Mouse (Mus musculus): ENCODE results near the gene Slc17a2. TPM values are rescaled to one million over a fixed set of nuclear protein-coding genes. Genes with fewer than 3 reads are reported as not detected.

Slc17a2 gene
- polyA plus RNA-seq (2012; fragmentation: generic; extraction: Trizol): not detected

DNA sequence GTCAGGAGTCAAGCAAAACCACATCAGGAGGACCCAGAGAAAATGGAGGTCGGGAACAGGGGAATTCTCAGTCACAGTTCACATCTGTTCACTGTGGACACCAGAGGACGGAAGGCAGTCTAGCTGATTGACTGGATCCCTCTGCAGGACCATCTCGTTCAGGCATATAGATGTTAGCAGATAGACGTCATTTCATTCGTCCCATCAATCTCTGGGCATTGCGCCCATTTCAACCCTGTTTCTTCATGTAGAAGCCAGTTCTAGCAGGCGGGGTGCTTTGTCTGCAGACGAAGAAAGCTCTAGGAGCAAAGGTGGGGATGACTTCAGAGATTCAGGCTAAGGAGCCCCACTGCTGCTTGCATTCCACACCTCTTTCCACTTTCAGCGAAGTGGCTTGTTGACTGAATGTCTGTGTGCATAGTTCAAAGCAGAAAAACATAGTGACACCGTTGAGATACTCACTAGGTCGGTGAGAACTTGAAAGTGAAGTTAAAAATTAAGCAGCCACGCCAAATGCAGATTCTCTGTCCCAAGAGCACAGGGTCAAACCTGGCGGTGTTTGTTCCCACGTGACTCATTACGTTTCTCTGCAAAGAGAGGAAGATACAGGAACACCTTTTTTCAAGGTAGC lies at the start of gene Slc17a2:
Gene Slc17a2, plus strand, starts transcription at position 572 of the 631 bp plus-strand sequence.
- Histone ChIP-seq H3K27me3 (ENCODE audit: control insufficient read depth, insufficient read depth, insufficient read length) (peaks cover 7% of the 10 kb centered on the region), H3K4me2 (ENCODE audit: low read depth) (no peak within 1 kb of the TSS), H3K36me3 (ENCODE audit: control insufficient read depth, insufficient read depth) (no peaks in the 10 kb centered on the region), H3ac (ENCODE audit: control insufficient read depth, insufficient read length) (no peak within 1 kb of the TSS), H3K4me3 (no peak within 1 kb of the TSS), H3K79me2 (ENCODE audit: control insufficient read depth, insufficient read depth) (no peaks in the 10 kb centered on the region)
- no peak for TF ChIP-seq MYOG (IDR thresholded peaks at IDR 0.05; ENCODE audit: control insufficient read depth in 1 of 3, insufficient read depth in 1 of 3, insufficient read length in 2 of 3, low read depth in 2 of 3)
- no peak for TF ChIP-seq USF1 (IDR thresholded peaks at IDR 0.05; ENCODE audit: low read depth)
- no peak for TF ChIP-seq TCF12 (IDR thresholded peaks at IDR 0.05; ENCODE audit: insufficient read depth, poor library complexity, severe bottlenecking)
- TF ChIP-seq REST (IDR thresholded peaks at IDR 0.05; ENCODE audit: insufficient read depth, insufficient read length): no peak
- TF ChIP-seq MAX (IDR thresholded peaks at IDR 0.05; ENCODE audit: low read depth): no peak
- TF ChIP-seq TCF3 (IDR thresholded peaks at IDR 0.05; ENCODE audit: insufficient read length, low read depth): no peak
- TF ChIP-seq E2F4 (IDR thresholded peaks at IDR 0.05; ENCODE audit: insufficient read depth): no peak
- TF ChIP-seq SRF (IDR thresholded peaks at IDR 0.05; ENCODE audit: control insufficient read depth, insufficient read length, low read depth): no peak
- no peak for TF ChIP-seq CEBPB (IDR thresholded peaks at IDR 0.05; ENCODE audit: insufficient read depth, poor library complexity, severe bottlenecking)
- TF ChIP-seq MYOD1 (IDR thresholded peaks at IDR 0.05; ENCODE audit: control insufficient read depth in 1 of 3, insufficient read length in 2 of 3, low read depth in 2 of 3): no peak
- TF ChIP-seq POLR2AphosphoS2 (IDR thresholded peaks at IDR 0.05; ENCODE audit: insufficient read length, low read depth): no peak
- no peak for TF ChIP-seq POLR2A (IDR thresholded peaks at IDR 0.05; ENCODE audit: insufficient read length, low read depth)

DNA sequence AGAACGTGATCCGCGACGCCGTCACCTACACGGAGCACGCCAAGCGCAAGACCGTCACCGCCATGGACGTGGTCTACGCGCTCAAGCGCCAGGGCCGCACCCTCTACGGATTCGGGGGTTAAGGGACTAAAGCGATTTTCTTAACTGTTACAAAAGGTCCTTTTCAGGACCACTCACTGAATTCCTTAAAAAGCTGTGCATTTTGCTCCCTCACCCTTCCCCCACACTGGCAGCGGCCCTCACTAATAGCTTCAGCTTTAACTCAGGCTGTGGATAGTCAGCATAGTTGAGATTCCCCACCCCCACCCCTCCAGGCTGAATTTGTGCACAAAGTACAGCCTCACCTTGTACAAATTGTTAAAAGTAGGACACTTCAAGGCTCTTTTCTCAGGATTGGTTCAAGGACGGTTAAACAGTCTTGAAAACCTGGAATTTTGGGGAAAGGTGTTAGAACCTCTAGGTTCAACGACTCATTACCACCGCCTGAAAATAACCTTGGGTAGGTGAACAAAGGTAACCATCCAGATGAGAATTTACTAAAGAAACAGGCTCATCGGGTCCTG lies 49.5 kb upstream of the Slc17a2 start:
- no peak overlapping the region for H3K4me3 ChIP-seq
- H3K36me3 ChIP-seq (ENCODE audit: control insufficient read depth, insufficient read depth): no peaks in the 10 kb centered on the region

DNA sequence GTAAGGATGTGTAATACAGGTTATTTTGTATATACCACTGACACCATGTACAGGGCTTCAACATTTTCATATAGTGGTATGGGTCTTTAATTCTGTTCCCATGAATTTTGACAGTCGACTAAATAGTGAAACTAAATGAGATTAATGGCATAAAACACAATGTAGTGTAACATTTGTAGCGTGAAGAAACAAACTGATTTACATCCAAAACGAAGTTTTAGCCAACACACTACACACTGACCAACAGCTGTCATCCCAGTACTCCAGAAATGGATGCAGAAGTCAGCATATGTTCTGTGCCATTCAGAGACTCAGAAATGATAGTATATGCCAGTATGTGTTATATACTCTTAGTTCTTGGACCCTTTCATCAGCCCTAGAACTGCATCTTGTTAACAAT lies 48.9 kb upstream of the Slc17a2 start:
- Histone ChIP-seq H3ac (ENCODE audit: control insufficient read depth, insufficient read length) (no peak overlapping the region), H3K27me3 (ENCODE audit: control insufficient read depth, insufficient read depth, insufficient read length) (no peaks in the 10 kb centered on the region), H3K4me3 (no peak overlapping the region), H3K36me3 (ENCODE audit: control insufficient read depth, insufficient read depth) (no peaks in the 10 kb centered on the region), H3K79me2 (ENCODE audit: control insufficient read depth, insufficient read depth) (no peaks in the 10 kb centered on the region), H3K4me2 (ENCODE audit: low read depth) (peak overlapping the region; percentile 75)
- TF ChIP-seq USF1 (IDR thresholded peaks at IDR 0.05; ENCODE audit: low read depth): no peak
- no peak for TF ChIP-seq POLR2A (IDR thresholded peaks at IDR 0.05; ENCODE audit: insufficient read length, low read depth)
- TF ChIP-seq CEBPB (IDR thresholded peaks at IDR 0.05; ENCODE audit: insufficient read depth, poor library complexity, severe bottlenecking): no peak
- TF ChIP-seq TCF3 (IDR thresholded peaks at IDR 0.05; ENCODE audit: insufficient read length, low read depth): no peak

More for the DNA sequence above, 49.5 kb upstream of the Slc17a2 start:
- Histone ChIP-seq H3K27me3 (ENCODE audit: control insufficient read depth, insufficient read depth, insufficient read length) (no peaks in the 10 kb centered on the region), H3K79me2 (ENCODE audit: control insufficient read depth, insufficient read depth) (no peaks in the 10 kb centered on the region), H3ac (ENCODE audit: control insufficient read depth, insufficient read length) (no peak overlapping the region), H3K4me2 (ENCODE audit: low read depth) (peak overlapping the region; percentile 75)
- TF ChIP-seq POLR2AphosphoS2 (IDR thresholded peaks at IDR 0.05; ENCODE audit: insufficient read length, low read depth): peak; percentile 90
- TF ChIP-seq CEBPB (IDR thresholded peaks at IDR 0.05; ENCODE audit: insufficient read depth, poor library complexity, severe bottlenecking): no peak
- TF ChIP-seq MAX (IDR thresholded peaks at IDR 0.05; ENCODE audit: low read depth): no peak
- no peak for TF ChIP-seq TCF12 (IDR thresholded peaks at IDR 0.05; ENCODE audit: insufficient read depth, poor library complexity, severe bottlenecking)
- TF ChIP-seq SRF (IDR thresholded peaks at IDR 0.05; ENCODE audit: control insufficient read depth, insufficient read length, low read depth): no peak
- no peak for TF ChIP-seq USF1 (IDR thresholded peaks at IDR 0.05; ENCODE audit: low read depth)
- TF ChIP-seq POLR2A (IDR thresholded peaks at IDR 0.05; ENCODE audit: insufficient read length, low read depth): peak; percentile 69
- no peak for TF ChIP-seq MYOD1 (IDR thresholded peaks at IDR 0.05; ENCODE audit: control insufficient read depth in 1 of 3, insufficient read length in 2 of 3, low read depth in 2 of 3)
- TF ChIP-seq E2F4 (IDR thresholded peaks at IDR 0.05; ENCODE audit: insufficient read depth): no peak
- TF ChIP-seq MYOG (IDR thresholded peaks at IDR 0.05; ENCODE audit: control insufficient read depth in 1 of 3, insufficient read depth in 1 of 3, insufficient read length in 2 of 3, low read depth in 2 of 3): no peak

DNA sequence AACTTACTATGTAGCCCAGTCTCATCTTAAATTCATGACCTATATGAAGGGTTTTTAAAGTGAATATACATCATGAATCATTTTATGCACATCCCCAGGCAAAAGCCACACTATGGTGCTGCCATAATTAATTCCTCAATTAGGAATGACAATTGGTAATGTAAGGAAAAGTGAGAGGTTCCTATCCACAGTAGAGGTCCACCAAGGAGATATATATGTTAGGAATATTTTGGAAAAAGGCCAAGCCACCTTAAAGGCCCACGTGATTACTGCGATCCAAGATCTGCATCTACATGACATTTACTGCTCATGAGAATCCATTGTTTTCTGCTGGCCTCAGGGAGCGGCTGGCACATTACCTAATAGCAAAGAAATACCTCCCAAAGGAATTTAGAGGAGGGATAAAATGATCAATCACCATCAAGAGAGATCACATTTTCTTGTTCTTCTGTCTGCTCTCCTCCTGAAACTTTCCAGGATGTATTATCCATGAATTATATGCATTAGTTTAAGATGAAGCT lies 47.5 kb upstream of the Slc17a2 start:
- TF ChIP-seq USF1 (IDR thresholded peaks at IDR 0.05; ENCODE audit: low read depth): no peak
- TF ChIP-seq REST (IDR thresholded peaks at IDR 0.05; ENCODE audit: insufficient read depth, insufficient read length): no peak
- no peak for TF ChIP-seq MYOG (IDR thresholded peaks at IDR 0.05; ENCODE audit: control insufficient read depth in 1 of 3, insufficient read depth in 1 of 3, insufficient read length in 2 of 3, low read depth in 2 of 3)
- Histone ChIP-seq H3K4me2 (ENCODE audit: low read depth) (peak overlapping the region; percentile 96), H3K36me3 (ENCODE audit: control insufficient read depth, insufficient read depth) (no peaks in the 10 kb centered on the region), H3K79me2 (ENCODE audit: control insufficient read depth, insufficient read depth) (no peaks in the 10 kb centered on the region), H3K27me3 (ENCODE audit: control insufficient read depth, insufficient read depth, insufficient read length) (no peaks in the 10 kb centered on the region), H3ac (ENCODE audit: control insufficient read depth, insufficient read length) (no peak overlapping the region), H3K4me3 (peak overlapping the region; percentile 29)

DNA sequence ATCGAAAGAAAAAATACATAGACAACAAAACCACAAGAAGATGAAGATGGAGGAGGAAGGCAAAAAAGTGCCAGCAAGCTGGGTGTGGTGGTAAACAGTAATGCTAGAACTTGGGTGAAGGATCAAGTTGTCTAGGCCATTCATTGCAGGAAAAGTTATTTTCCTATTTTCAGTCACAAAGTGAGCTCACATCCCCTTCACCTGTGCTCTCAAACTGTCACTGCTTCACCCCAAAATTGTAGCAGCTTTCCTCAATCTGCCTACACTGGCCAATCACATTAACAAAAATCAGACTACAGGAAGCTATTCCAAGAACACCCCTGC lies 46.9 kb upstream of the Slc17a2 start:
- no peaks in the 10 kb centered on the region for H3K27me3 ChIP-seq (ENCODE audit: control insufficient read depth, insufficient read depth, insufficient read length)
- H3K79me2 ChIP-seq (ENCODE audit: control insufficient read depth, insufficient read depth): no peaks in the 10 kb centered on the region
- TF ChIP-seq SRF (IDR thresholded peaks at IDR 0.05; ENCODE audit: control insufficient read depth, insufficient read length, low read depth): no peak
- TF ChIP-seq MYOG (IDR thresholded peaks at IDR 0.05; ENCODE audit: control insufficient read depth in 1 of 3, insufficient read depth in 1 of 3, insufficient read length in 2 of 3, low read depth in 2 of 3): no peak
- TF ChIP-seq USF1 (IDR thresholded peaks at IDR 0.05; ENCODE audit: low read depth): no peak
- TF ChIP-seq TCF3 (IDR thresholded peaks at IDR 0.05; ENCODE audit: insufficient read length, low read depth): no peak
- no peak for TF ChIP-seq MAX (IDR thresholded peaks at IDR 0.05; ENCODE audit: low read depth)
- TF ChIP-seq POLR2A (IDR thresholded peaks at IDR 0.05; ENCODE audit: insufficient read length, low read depth): no peak
- TF ChIP-seq TCF12 (IDR thresholded peaks at IDR 0.05; ENCODE audit: insufficient read depth, poor library complexity, severe bottlenecking): no peak
- TF ChIP-seq MYOD1 (IDR thresholded peaks at IDR 0.05; ENCODE audit: control insufficient read depth in 1 of 3, insufficient read length in 2 of 3, low read depth in 2 of 3): no peak
- TF ChIP-seq E2F4 (IDR thresholded peaks at IDR 0.05; ENCODE audit: insufficient read depth): no peak
- TF ChIP-seq POLR2AphosphoS2 (IDR thresholded peaks at IDR 0.05; ENCODE audit: insufficient read length, low read depth): no peak
- no peak for TF ChIP-seq CEBPB (IDR thresholded peaks at IDR 0.05; ENCODE audit: insufficient read depth, poor library complexity, severe bottlenecking)
- no peak for TF ChIP-seq REST (IDR thresholded peaks at IDR 0.05; ENCODE audit: insufficient read depth, insufficient read length)
- H3K4me3 ChIP-seq: peak overlapping the region; percentile 29
- peak overlapping the region; percentile 96 for H3K4me2 ChIP-seq (ENCODE audit: low read depth)
- H3K36me3 ChIP-seq (ENCODE audit: control insufficient read depth, insufficient read depth): no peaks in the 10 kb centered on the region
- H3ac ChIP-seq (ENCODE audit: control insufficient read depth, insufficient read length): no peak overlapping the region
